In genomic region chr8:117156866-117157768, GRCm38 (mm10) we compare ENCODE assay signal across 9 mouse cellular contexts. TPM values are rescaled to one million over a fixed set of nuclear protein-coding genes. Genes with fewer than 3 reads are reported as not detected.
DNase-seq lines count a peak whose midpoint lies in the region; ATAC-seq and TF ChIP-seq lines count a peak whose summit lies in the region.
"Had no signal": no experiment of that assay in that cellular context is flagged by ENCODE, and none has a peak within 500 bp of the region (broad histone marks: within the 10 kb centered on the region; RNA-seq: fewer than 3 reads in every experiment).

No protein-coding gene starts in this region.

- H3K9ac ChIP-seq in heart, adult 2 months (ENCODE audit: low read depth, low read length): peak overlapping the region; percentile 61
- peak overlapping the region; percentile 90 for H3K9ac ChIP-seq in forebrain, embryonic 11.5 days (ENCODE audit: low read length)
- H3K9ac ChIP-seq in liver, embryonic 11.5 days (ENCODE audit: low read depth, low read length): peak overlapping the region; percentile 92
- H3K9ac ChIP-seq in stomach, postnatal 0 days (ENCODE audit: low read length): peak overlapping the region; percentile 83

- ATAC-seq in forebrain, embryonic 11.5 days (replicated peaks; ENCODE audit: low FRiP score): peak; percentile 25
- ATAC-seq in liver, embryonic 11.5 days (replicated peaks; ENCODE audit: low FRiP score): peak; percentile 2; the same call in 1 of the 2 replicates
- peak; percentile 43 for ATAC-seq in stomach, postnatal 0 days (ENCODE audit: low FRiP score, low TSS enrichment)

- peak overlapping the region; percentile 85 for H3K27ac ChIP-seq in heart, adult 2 months
- 0 out of 2 replicates have a peak overlapping the region, but pooled peaks have one; percentile 7 for H3K27ac ChIP-seq in forebrain, embryonic 11.5 days (ENCODE audit: low read depth, low read length)
- peak overlapping the region; percentile 83 for H3K27ac ChIP-seq in liver, embryonic 11.5 days (ENCODE audit: low read depth, low read length)
- H3K27ac ChIP-seq in stomach, postnatal 0 days (replicated peaks): peak overlapping the region; percentile 95

- H3K27me3 ChIP-seq in heart, adult 2 months (ENCODE audit: control insufficient read depth, insufficient read depth, low read length): no peaks in the 10 kb centered on the region
- H3K27me3 ChIP-seq in forebrain, embryonic 11.5 days (ENCODE audit: control insufficient read depth, insufficient read depth, low read length): no peaks in the 10 kb centered on the region
- no peaks in the 10 kb centered on the region for H3K27me3 ChIP-seq in liver, embryonic 11.5 days (replicated peaks; ENCODE audit: control insufficient read depth, insufficient read depth, low read length)
- no peaks in the 10 kb centered on the region for H3K27me3 ChIP-seq in stomach, postnatal 0 days (ENCODE audit: control insufficient read depth, insufficient read depth, low read length)
- H3K27me3 ChIP-seq: Patski had no signal

- DNase-seq in heart, adult 2 months: no peak
- no peak for DNase-seq in heart, postnatal 36 days
- DNase-seq in CD4-positive, CD25-positive, alpha-beta regulatory T cell, adult 2 months (ENCODE audit: low read depth, low spot score): peak; percentile 62
- no peak for DNase-seq in forebrain, embryonic 11.5 days (ENCODE audit: low spot score)
- DNase-seq in liver, embryonic 11.5 days (ENCODE audit: low spot score): no peak
- peak; percentile 43 for DNase-seq in stomach, postnatal 0 days (ENCODE audit: low spot score)
- DNase-seq in c-Kit-positive CD71-positive TER-119-positive erythroid progenitor cells, embryonic 14.5 days (ENCODE audit: low spot score): no peak
- no peak for DNase-seq in yolk sac, embryonic 10.5 days (ENCODE audit: low spot score)

- no peak for TF ChIP-seq CTCF in heart, adult 2 months (IDR thresholded peaks at IDR 0.05)
- TF ChIP-seq CTCF in stomach, postnatal 0 days (IDR thresholded peaks at IDR 0.05; ENCODE audit: low read depth): no peak

- peaks cover 5% of the 10 kb centered on the region for H3K4me1 ChIP-seq in heart, adult 2 months (ENCODE audit: control insufficient read depth, insufficient read depth, low read length)
- peaks cover 11% of the 10 kb centered on the region for H3K4me1 ChIP-seq in forebrain, embryonic 11.5 days (replicated peaks; ENCODE audit: control insufficient read depth, insufficient read depth, low read length)
- H3K4me1 ChIP-seq in liver, embryonic 11.5 days (replicated peaks; ENCODE audit: control insufficient read depth, insufficient read depth, low read length): peaks cover 20% of the 10 kb centered on the region
- H3K4me1 ChIP-seq in stomach, postnatal 0 days (replicated peaks; ENCODE audit: control insufficient read depth, insufficient read depth): peaks cover 4% of the 10 kb centered on the region; the same call in 1 of the 2 replicates

- 8% methylated on average over 33 of the region's 33 CpGs for WGBS in heart, adult 2 months
- WGBS in forebrain, embryonic 11.5 days: 11% methylated on average over 33 of the region's 33 CpGs
- 8% methylated on average over 33 of the region's 33 CpGs for WGBS in liver, embryonic 11.5 days
- 6% methylated on average over 33 of the region's 33 CpGs for WGBS in stomach, postnatal 0 days

- no peaks in the 10 kb centered on the region for H3K9me3 ChIP-seq in forebrain, embryonic 11.5 days (ENCODE audit: control insufficient read depth, low read length)
- no peaks in the 10 kb centered on the region for H3K9me3 ChIP-seq in liver, embryonic 11.5 days (ENCODE audit: control insufficient read depth, low read length)
- H3K9me3 ChIP-seq in stomach, postnatal 0 days (ENCODE audit: control insufficient read depth, low read length): no peaks in the 10 kb centered on the region

- no peaks in the 10 kb centered on the region for H3K36me3 ChIP-seq in heart, adult 2 months (ENCODE audit: control insufficient read depth, insufficient read depth, low read length)
- H3K36me3 ChIP-seq in forebrain, embryonic 11.5 days (ENCODE audit: control insufficient read depth, insufficient read depth, low read length): no peaks in the 10 kb centered on the region
- H3K36me3 ChIP-seq in liver, embryonic 11.5 days (ENCODE audit: control insufficient read depth, insufficient read depth, low read length): no peaks in the 10 kb centered on the region
- H3K36me3 ChIP-seq in stomach, postnatal 0 days (ENCODE audit: control insufficient read depth, insufficient read depth, low read length): no peaks in the 10 kb centered on the region

- peak overlapping the region; percentile 99 for H3K4me3 ChIP-seq in heart, adult 2 months
- peak overlapping the region; percentile 83 for H3K4me3 ChIP-seq in forebrain, embryonic 11.5 days (ENCODE audit: low read depth, low read length)
- peak overlapping the region; percentile 97 for H3K4me3 ChIP-seq in liver, embryonic 11.5 days (ENCODE audit: low read depth, low read length)
- H3K4me3 ChIP-seq in stomach, postnatal 0 days (ENCODE audit: low read depth, low read length): peak overlapping the region; percentile 96

- no peak for TF ChIP-seq EP300 in heart, adult 2 months (IDR thresholded peaks at IDR 0.05; ENCODE audit: insufficient read depth, low read depth, low read length)
- TF ChIP-seq EP300 in stomach, postnatal 0 days (optimal IDR thresholded peaks at IDR 0.05): no peak

- TF ChIP-seq POLR2A in heart, adult 2 months (IDR thresholded peaks at IDR 0.05; ENCODE audit: insufficient read depth, low read depth, low read length): no peak

- H3K79me2 ChIP-seq in heart, adult 2 months (replicated peaks; ENCODE audit: control insufficient read depth, insufficient read depth, low read length): peaks cover 2% of the 10 kb centered on the region; the same call in 1 of the 2 replicates

- intact Hi-C loops in heart, adult 2 months (cut with DNase I): loop anchor here (5.0 kb wide), 2 partner anchors 180 to 235 kb away; partner anchors contain the start of genes 1700030J22Rik, Cenpn and Cmc2
- intact Hi-C loops in heart, postnatal 36 days (cut with DNase I): loop anchor here (2.0 to 5.0 kb wide), 2 partner anchors 102 to 165 kb away; partner anchors contain the start of gene Gcsh

- peak overlapping the region; percentile 87 for H3K4me2 ChIP-seq in forebrain, embryonic 11.5 days (ENCODE audit: low read depth, low read length, severe bottlenecking)
- H3K4me2 ChIP-seq in liver, embryonic 11.5 days: peak overlapping the region; percentile 96
- peak overlapping the region; percentile 81 for H3K4me2 ChIP-seq in stomach, postnatal 0 days (replicated peaks; ENCODE audit: low read depth)

RNA-seq across cellular contexts. Expression of gene Gan, which starts 0.8 kb away (rescaled TPM):
- total RNA-seq in heart, adult 2 months (2021): 1 to 10 TPM; 4.2 to 5.2 TPM
- polyA plus RNA-seq in heart, adult 2 months (2012; rRNA removed): 1.7 and 2.6 TPM in 2 replicates
- 1 to 10 TPM; 4.5 to 5.1 TPM for total RNA-seq in heart, postnatal 36 days (2021)
- 3.1 and 3.4 TPM in 2 replicates for polyA plus RNA-seq in forebrain, embryonic 11.5 days (2014; fragmentation: Nextera tagmentation; extraction: Ambion mirVana)
- polyA plus RNA-seq in liver, embryonic 11.5 days (2014; fragmentation: Nextera tagmentation; extraction: Ambion mirVana): 2.0 and 2.1 TPM in 2 replicates
- 1.5 and 2.4 TPM in 2 replicates for polyA plus RNA-seq in stomach, postnatal 0 days (2015; fragmentation: Nextera tagmentation; extraction: Ambion mirVana)

Comparison
In these comparisons a context has a peak if more than half of its experiments do, and no peak if none do; other contexts are left out.
1. DNase-seq: peak in CD4-positive, CD25-positive, alpha-beta regulatory T cell, adult 2 months (single experiment) and stomach, postnatal 0 days (single experiment); none in heart, adult 2 months (0 of 2), heart, postnatal 36 days (0 of 2), forebrain, embryonic 11.5 days (single experiment), liver, embryonic 11.5 days (single experiment), c-Kit-positive CD71-positive TER-119-positive erythroid progenitor cells, embryonic 14.5 days (single experiment) and yolk sac, embryonic 10.5 days (single experiment).
2. H3K27ac ChIP-seq: peak in every context shown above with its lines; median percentile 95 in stomach, postnatal 0 days; 85 in heart, adult 2 months; 83 in liver, embryonic 11.5 days; 7 in forebrain, embryonic 11.5 days.
3. Peak in every context shown above with its lines, with median percentiles within 50 percentile points of each other: H3K4me3 ChIP-seq, H3K9ac ChIP-seq, ATAC-seq and H3K4me2 ChIP-seq.